Mouse (Mus musculus) cortical plate, adult 2 months (tissue): ENCODE data around the gene Efnb1.

Experiments used
- CTCF ChIP-seq: fragments of 200-500 bp; IDR thresholded peaks from 2 replicates; pipeline ENCODE4 v1.5.1; 2011; ENCODE audit warnings: mild to moderate bottlenecking, control low read depth, low read length; ENCODE audit not compliant: insufficient read depth; ENCODE audit errors: extremely low read depth
- POLR2A ChIP-seq: fragments of 200-500 bp; IDR thresholded peaks from 2 replicates; pipeline ENCODE4 v1.6.1; 2011; ENCODE audit warnings: mild to moderate bottlenecking, low read length, control low read depth; ENCODE audit not compliant: insufficient read depth; ENCODE audit errors: extremely low read depth

GRCm38 (mm10) chrX:99137928-99138740 lies 2.2 kb downstream of the Efnb1 start:
- TF ChIP-seq POLR2A (no peak), CTCF (no peak)
